Mouse (Mus musculus) left cerebral cortex, postnatal 25 days (tissue): Measurements from ENCODE around the gene Gna13. TPM values are rescaled to one million over a fixed set of nuclear protein-coding genes. Genes with fewer than 3 reads are reported as not detected.
A peak's percentile ranks its signal among the peaks of the same experiment; 100 is the strongest.
"Not testable (repeated sequence)": the region's sequence is repeated elsewhere in the genome, so short reads cannot be mapped to it uniquely, and the experiment has no call there.

Experiments
- DNase-seq, 2 experiments: peaks; one replicate each; pipeline ENCODE4 v3.0.0; 2022; ENCODE audit warnings: low spot score in 2 of 2, mixed read lengths in 1 of 2
- intact Hi-C: fragments of 180-260 bp; cut with DNase I; formaldehyde crosslinking; loops from one replicate; pipeline ENCODE4 v1.15.1; 2025
- total RNA-seq, 2 experiments: library from RNA; stranded (reverse); gene quantifications; 2 replicates each; pipeline ENCODE4 v1.2.3; 2021

The Gna13 gene
- total RNA-seq, result 10 to 100 TPM; 41.9 to 47.7 TPM

DNA sequence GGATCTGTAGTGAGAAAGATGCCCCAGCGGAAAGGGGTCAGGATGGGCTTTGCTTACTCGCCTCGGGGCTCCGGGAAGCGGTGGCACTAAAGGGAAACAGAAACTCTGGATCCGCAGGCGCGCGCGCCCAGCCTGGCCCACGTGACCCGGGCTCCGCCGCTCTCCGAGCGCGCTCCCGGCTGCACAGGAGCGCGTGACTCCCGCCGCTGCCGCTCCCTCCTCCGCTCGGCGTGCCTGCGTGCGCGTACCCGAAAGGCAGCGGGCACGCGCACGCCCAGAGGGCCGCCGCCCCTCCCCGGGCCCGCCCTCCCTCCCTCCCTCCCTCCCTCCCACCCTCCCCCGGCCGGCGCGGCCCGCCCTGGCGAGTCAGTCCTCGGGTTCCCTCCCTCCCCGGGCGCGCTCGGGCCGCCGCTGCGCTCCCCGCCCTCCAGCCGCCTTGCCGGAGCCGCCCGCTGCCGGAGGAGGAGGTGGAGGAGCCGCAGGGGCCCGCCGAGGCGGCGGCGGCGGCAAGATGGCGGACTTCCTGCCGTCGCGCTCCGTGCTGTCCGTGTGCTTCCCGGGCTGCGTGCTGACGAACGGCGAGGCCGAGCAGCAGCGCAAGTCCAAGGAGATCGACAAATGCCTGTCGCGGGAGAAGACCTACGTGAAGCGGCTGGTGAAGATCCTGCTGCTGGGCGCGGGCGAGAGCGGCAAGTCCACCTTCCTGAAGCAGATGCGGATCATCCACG is at the start of gene Gna13:
Gene Gna13, plus strand, starts transcription at position 369 of the 728 bp plus-strand sequence.
- intact Hi-C loops, result loop anchor here (5.0 kb wide), 2 partner anchors 65 to 110 kb away; partner anchors contain the start of genes Amz2, Arsg and Slc16a6
- peak; percentile 92 to 94 for DNase-seq

DNA sequence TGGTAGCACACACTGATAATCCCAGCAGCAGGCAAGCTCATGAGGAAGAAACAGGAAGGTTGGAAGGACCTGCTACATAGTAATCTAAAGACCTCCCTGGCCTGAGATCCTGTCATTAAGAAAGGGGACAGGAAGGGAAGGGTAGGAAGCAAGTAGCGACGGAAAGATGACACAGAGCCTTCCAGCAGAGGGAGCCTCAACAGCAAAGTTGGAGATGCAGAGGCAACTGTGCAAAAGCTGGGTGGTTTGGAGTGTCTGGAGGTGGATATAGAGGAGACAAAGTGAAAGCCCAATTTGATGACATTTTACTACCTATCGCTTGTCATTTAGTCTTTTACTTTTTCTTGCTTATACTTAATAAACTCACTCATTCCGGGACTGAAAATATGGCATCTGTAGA is 45.7 kb upstream of the Gna13 start:
- peak; percentile 30 to 64 for DNase-seq
- intact Hi-C loops, result loop anchor here (5.0 to 10.0 kb wide), 3 partner anchors 110 to 548 kb away; partner anchors contain the start of gene Amz2

DNA sequence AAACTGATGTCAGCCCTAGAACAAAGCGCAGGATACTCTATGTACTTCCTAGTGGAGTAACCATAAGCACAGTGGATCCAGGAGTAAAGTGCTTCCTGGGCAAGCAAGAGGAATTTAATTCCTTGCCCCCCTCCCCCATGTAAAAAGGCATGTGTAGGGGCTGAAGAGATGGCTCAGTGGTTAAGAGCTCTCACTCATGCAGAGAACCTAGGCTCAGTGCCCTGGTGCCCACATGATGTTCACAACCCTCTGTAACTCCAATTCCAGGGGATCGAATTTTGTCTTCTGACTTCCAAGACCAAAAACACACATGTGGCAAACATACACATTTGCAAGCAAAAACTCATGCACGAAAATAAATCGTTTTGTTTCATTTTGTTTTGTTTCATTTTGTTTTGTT is 43.2 kb upstream of the Gna13 start:
- no peak for DNase-seq
- intact Hi-C loops, result loop anchor here (5.0 to 10.0 kb wide), 3 partner anchors 108 to 545 kb away; partner anchors contain the start of gene Amz2

DNA sequence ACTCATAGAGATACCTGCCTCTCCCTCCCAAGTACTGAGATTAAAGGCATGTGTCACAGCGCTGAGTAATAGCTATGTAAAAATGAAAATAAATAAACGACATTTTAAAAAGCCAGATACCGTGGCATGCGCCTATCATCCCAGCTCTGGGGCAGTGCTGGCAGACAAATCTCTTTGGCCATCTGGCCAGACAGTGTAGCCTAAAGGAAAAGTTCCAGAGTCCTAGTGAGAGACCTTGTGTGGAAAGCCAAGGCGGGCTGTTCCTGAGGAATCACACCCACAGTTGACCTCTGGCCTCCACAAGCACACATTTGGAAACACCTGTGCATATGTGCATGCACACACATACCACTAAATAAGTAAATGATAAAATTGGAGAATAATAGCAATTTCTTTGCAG is 42.7 kb upstream of the Gna13 start:
- intact Hi-C loops, result loop anchor here (5.0 to 10.0 kb wide), 3 partner anchors 107 to 545 kb away; partner anchors contain the start of gene Amz2
- DNase-seq, result no peak

DNA sequence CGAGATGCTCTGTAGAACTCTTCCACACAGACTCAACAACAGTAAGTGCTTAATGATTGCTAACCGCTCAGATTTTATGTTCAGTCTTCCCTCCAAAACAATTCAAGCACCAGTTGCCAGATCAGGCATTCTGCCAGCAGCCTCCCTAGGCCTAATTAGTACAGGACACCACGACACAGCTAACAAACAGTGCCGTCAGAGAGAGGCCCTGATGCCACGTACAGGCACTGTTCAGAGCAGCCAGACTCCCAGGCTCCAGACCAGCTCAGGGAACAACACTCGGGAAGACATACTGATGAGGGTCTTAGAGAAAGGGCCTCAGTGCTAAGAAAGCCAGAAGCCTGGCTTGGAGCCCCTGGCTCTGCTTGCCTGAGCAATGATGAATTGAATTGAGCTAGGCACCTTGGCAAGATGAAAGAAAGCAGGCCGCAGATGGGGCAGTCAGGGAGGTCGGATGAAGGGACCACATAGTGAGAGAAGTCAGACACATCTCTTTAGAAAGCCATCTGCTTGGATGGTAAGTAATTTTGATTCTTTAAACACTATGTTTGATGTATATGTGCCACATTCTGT is 42.2 kb upstream of the Gna13 start:
- intact Hi-C loops, result no loop called here
- peak; percentile 53 to 55 for DNase-seq

DNA sequence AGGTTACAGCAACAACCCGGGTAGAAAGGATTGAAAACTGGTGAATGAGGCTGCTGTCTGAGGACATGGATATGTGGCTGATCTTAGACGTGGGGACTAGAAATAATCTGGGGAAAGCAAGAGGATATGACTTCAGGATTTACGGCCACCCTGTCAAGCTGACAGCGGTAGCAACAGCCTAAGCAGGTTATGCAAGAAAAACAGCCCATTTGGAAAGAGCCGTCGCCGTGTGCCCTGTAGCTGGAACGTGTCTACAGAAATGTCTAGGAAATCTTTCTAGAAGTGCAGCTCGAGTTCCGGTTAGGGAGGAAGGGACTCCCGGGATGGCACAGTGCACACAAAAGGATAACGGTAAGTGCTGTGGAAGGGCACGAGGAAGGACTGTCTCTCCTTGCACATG is 36.4 kb upstream of the Gna13 start:
- intact Hi-C loops, result no loop called here
- DNase-seq, result no peak

DNA sequence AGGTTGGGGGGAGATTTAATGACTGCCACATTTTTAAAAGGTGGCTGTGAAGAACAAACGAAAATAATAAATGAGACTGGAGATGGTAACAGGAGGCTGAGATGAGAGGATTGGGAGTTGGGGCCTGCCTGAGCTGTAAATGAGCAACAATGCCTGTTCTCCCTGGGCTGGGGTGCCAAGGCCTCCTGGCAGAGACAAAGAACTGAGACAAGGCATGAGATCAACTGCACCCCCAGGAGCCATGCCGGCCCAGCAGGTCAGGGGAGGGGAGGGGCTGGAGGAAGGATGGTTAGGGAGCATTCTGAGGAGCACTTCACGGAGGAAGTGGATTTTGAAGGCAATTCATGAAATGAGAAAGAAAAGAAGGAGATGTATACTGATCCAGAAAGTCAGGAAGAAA is 35.2 kb upstream of the Gna13 start:
- no peak for DNase-seq
- intact Hi-C loops, result no loop called here

DNA sequence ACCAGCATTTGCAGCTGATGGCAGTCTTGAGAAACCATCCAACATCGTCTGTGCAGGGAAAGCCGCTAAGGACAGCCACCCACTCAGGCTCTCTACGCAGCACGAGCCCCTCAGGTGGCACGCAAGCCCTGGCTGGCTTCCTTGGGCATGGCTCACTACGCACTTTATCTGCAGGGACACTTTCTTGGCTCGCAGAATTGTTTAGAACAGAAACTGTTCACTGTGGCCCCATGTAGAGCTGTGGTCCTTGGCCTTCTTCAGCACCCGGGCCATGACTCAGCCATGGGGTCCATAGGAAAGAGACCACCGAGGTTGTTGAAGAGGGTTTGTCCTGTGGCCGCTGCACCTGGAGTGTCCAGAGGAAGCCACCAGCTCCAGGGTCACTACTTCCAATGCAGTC is 34.7 kb upstream of the Gna13 start:
- intact Hi-C loops, result no loop called here

DNA sequence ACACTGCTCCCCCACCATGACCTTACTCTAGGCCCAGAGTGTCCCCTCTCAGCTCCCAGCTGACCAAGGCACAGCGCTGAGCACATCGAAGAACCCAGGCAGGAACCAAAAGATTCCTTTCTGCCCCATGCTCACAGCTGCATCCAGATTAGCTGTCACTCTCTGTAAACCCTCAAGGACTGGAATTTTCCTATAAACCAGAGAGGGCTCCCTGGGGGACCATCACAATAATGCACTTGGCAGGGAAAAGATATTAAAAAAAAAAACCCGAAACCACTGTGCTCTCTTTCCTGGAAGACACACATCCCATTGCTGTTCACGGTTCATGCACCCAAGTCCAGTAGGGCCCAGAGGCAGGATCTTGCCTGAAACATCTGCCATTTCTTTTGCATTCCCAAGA is 33.3 kb upstream of the Gna13 start:
- intact Hi-C loops, result no loop called here
- DNase-seq, result no peak

More for the DNA sequence above, 34.7 kb upstream of the Gna13 start:
- DNase-seq, result no peak

DNA sequence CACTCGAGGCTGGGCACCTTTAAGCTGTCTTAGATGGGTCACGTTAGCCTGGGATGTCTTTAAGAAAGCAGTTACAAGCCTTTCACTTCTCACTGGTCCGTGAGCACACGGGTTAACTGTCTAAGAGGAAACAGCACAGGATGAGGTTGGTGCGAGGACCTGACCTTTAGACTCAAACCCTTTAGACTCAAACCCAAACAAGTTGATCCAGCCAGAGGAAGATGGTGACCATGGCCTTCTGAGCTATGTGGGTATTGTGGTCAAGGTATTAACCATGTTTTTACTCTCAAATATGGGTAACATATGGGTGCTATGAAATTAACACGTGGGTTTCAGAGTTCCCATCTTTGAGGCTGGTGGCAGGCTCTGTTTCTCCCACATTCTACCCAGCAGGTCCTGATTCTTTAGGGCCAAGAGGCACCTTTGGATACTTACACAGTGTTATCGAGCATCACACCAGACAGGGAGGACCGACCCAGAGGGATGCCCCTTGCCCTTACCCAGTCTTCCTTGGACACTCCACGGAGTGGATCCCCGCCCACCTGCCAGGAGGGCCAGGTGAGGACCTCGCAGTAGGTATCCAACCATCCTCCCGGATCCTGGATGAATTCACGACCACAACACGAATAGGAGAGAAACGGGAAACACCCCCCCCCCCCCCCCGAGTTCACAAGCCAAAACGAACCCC is 31.8 kb upstream of the Gna13 start:
- intact Hi-C loops, result loop anchor here (1.0 to 2.0 kb wide), 2 partner anchors 94 to 254 kb away; partner anchors contain the start of gene Amz2
- DNase-seq, result no peak

DNA sequence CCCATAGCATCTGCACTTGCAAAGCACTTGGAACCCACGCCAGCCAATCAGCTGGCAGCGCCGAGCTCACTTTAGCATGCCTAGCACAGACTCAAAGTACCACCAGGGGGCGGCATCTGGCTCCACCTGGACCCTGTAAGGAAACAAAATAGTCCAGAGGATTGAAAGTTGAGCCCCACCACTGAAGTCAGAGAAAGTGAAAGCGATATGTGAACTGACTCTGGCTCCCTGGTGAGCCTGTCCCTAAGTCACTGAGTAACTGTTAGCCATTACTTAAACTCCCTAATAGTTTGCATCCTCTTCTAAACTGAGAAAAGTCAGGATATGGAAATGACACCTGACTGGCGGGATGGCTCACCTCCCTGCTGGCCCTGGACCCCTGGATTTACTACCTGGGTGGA is 31.2 kb upstream of the Gna13 start:
- intact Hi-C loops, result loop anchor here (1.0 to 2.0 kb wide), 2 partner anchors 93 to 254 kb away; partner anchors contain the start of gene Amz2
- peak; percentile 91 to 93 for DNase-seq

DNA sequence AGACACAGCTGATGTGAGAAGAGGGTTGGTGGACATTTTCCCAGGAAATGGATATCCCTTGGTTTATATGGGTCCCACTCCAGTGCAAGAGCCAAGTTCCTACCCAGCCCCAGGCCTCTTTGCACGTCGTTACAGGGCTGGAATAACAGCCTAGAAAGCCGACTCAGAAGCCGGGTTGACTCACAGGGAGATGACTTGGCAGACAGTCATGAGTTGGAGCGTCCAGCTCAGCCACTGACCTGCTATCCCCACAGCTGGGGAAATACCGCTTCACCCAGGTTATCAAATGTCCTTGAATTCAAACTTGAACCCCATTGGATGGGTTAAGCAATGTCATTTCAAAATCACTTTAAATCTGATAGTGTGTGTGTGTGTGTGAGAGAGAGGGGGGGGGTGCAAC is 29.9 kb upstream of the Gna13 start:
- no peak for DNase-seq
- intact Hi-C loops, result no loop called here

DNA sequence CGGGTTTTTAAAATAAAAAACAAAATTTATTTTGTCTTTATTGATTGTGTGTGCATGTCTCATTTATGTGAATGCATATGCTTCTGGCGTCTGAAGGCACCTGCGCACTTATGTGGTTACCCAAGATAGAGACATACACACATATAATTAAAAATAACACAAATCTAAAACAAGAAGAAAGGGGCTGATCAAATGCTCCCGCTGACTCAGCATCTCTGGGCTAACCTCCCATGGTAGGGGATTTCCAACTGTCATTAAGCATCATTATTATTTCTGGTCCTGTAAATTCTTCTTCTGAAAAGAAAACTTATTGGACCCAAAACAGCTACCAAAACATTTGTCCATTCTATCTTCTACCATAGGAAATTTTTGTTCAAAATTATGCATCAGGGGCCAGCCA is 27.9 kb upstream of the Gna13 start:
- intact Hi-C loops, result no loop called here
- no peak for DNase-seq

DNA sequence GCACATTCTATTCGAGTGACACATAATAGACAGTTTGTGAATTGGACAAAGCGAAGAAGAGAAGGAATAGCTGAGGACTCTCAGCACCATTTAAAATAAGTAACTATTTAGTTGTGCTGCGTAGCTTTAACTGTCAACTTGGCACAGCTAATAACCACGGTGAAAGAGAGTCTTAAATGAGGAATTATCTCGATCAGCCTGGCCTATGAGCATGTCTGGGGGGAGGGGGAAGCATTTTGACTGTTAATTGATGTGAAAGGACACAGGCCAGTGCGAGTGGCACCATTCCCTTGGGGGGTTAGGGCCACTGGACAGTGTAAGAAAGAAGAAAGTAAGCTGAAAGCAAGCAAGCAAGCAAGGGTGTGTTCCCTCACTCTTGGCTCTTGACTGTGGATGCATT is 26.7 kb upstream of the Gna13 start:
- DNase-seq, result no peak
- intact Hi-C loops, result no loop called here

DNA sequence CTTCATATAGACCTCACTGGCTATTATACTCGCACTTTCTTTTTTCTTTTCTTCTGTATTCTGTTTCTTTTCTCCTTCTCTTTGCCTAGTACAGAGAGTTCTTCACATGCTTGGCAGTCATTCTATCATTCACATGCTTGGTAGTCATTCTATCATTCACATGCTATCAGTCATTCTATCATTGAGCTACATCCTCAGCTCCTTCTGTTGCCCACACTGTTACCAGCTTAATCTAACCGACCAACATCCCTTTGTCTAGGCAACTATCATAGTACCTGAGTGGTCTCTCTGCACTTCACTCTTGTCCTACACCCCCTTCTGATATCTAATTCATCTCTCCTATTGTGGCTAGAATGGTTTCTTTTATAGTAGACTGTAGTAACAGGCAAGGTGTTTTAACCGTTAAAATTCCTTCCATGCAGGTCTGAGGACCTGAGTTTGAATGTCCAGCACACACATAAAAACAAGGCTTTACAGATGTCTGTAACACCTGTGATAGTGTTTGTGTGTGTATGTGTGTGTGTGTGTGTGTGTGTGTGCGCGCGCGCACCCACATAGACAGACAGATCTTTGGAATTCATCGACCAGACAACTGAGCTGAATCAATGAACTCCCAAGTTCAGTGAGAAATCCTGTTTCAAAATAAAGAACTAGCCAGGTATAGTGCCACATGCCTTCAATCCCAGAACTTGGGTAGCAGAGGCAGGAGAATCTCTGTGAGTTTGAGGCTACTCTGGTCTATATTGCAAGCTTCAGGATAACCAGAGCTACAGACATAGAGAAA is 23.3 kb upstream of the Gna13 start:
- no peak for DNase-seq
- intact Hi-C loops, result no loop called here

DNA sequence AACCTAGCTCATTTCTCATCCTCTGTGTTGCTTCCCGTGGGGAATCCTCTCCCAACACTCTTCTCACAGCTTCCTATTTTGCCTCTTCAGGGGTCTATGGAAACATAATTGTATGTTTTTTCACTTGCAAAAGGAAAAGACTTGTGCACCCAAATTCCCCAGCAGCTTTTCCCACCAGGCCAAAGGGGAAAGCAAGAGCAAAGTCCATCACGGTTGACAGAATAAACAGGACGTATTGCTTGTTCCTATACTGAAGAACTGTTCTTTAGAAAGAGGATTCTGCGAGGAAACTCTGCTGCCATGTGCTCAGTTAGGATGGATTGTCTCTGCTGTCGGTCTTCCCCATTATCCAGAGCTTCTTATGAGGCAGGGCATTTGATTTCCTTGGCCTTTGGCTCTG is 22.1 kb upstream of the Gna13 start:
- no peak for DNase-seq
- intact Hi-C loops, result no loop called here

DNA sequence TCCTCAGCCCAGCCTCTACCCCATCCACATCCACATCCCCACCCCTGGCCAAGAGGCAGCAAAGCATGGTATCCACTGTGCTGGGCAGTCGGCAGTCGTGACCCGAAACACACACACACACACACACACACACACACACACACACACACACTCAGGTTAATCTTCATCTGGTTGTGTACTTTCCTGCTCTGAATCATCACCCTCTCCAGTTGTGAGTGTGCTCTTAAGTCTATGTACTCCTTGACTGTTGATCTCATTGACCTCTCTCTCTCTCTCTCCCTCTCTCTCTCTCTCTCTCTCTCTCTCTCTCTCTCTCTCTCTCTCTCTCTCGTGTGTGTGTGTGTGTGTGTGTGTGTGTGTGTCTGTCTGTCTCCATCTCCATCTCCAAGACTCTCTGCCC is 20.0 kb upstream of the Gna13 start:
- intact Hi-C loops, DNase-seq: not testable (repeated sequence)

DNA sequence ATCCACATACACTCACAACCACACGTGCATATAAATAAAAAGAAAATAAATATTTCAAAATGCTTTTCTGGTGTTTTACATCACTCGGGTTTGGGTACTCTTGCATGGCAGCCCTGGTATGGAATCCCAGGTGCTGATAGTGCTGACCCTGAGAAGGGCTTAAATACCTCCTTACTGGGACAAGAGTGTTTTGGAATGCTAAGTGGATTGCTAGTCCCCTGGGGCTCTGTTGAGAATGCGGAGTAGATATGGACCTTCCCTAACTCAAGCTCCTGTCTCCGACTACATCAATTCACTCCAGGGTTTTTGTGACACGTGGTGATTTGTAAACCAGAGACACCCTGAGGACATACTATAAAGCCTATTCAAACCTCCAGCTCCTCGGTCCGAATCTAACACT is 19.1 kb upstream of the Gna13 start:
- DNase-seq, result no peak
- intact Hi-C loops, result no loop called here

DNA sequence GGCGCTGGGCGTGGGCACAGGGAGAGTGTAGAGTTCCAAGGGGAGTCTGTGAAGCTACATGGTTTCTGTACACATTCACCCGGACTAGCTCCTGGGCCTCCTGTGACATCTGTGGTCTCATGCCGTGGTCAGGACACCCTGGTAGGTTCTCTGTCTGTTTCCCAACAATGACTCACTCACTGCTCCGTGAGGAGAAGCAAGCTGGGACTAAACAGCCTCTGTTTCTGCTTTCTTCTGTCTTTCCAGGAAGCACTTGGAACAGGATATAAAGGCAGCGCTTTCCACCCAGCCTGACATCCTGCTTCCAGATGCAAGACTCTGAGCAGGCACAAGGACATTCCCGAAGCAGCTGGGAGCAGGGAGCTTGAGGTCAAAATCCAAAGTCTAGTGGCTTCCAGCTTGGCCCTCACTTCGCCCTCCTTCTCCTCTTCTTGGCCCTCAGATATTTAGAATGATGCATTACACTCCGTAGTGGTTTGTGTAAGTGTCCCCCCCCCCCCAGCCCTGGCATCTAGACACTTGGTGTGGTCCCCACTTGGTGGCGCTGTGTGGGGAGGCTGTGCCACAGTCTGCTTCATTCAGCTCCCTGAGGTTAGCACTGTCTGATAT is 18.5 kb upstream of the Gna13 start:
- DNase-seq, result no peak
- intact Hi-C loops, result no loop called here
